Mouse (Mus musculus): ENCODE data around the gene Pacsin1. TPM values are rescaled to one million over a fixed set of nuclear protein-coding genes. Genes with fewer than 3 reads are reported as not detected.

The Pacsin1 gene
- polyA plus RNA-seq (2012; rRNA removed) (0.03 and 0.08 TPM in 2 replicates), polyA plus RNA-seq (2014; fragmentation: Nextera tagmentation; extraction: Ambion mirVana) (0.14 TPM in 1 of 2 replicates, not detected in the other)

- Histone ChIP-seq H3K9me3 (ENCODE audit: control insufficient read depth, low read length) (no peaks in the 10 kb centered on the region), H3K4me2 (ENCODE audit: low read depth) (peak within 1 kb of the TSS; percentile 46), H3K4me1 (replicated peaks; ENCODE audit: control insufficient read depth in 2 of 2, insufficient read depth in 2 of 2, low read length in 1 of 2) (peaks cover 0 to 6% of the 10 kb centered on the region in 2 experiments; a peak in 2 of 4 replicates), H3K9ac (replicated peaks) (no peak within 1 kb of the TSS), H3K36me3 (replicated peaks; ENCODE audit: control insufficient read depth, insufficient read depth, low read depth) (no peaks in the 10 kb centered on the region), H3K27ac (no peak within 1 kb of the TSS), H3K27me3 (ENCODE audit: control insufficient read depth, insufficient read depth, low read length) (peaks cover 34% of the 10 kb centered on the region), H3K4me3 (ENCODE audit: insufficient read depth in 1 of 2, low read depth in 2 of 2, low read length in 2 of 2) (peak within 1 kb of the TSS in 1 of 2 experiments; percentile 30; a peak in 2 of 4 replicates)
- no peak for DNase-seq (ENCODE audit: low read depth in 3 of 3, low spot score in 3 of 3)
- 3% methylated on average over 59 of the region's 65 CpGs for WGBS (ENCODE audit: insufficient replicate concordance)
- TF ChIP-seq CTCF (IDR thresholded peaks at IDR 0.05; ENCODE audit: low read depth): no peak
- no peak for TF ChIP-seq EP300 (IDR thresholded peaks at IDR 0.05; ENCODE audit: low read depth)
- no peak for ATAC-seq (ENCODE audit: insufficient read depth)
Observed at GRCm38 (mm10) chr17:27655089-27656010, at the start of gene Pacsin1. Pacsin1 (plus strand) TSS chr17:27655509.

GRCm38 (mm10) chr17:27609576-27609975, 45.7 kb upstream of the Pacsin1 start:
- ATAC-seq (ENCODE audit: insufficient read depth) (no peak), DNase-seq (ENCODE audit: low read depth in 3 of 3, low spot score in 3 of 3) (no peak)
- no peak overlapping the region for H3K4me3 ChIP-seq (ENCODE audit: insufficient read depth in 1 of 2, low read depth in 2 of 2, low read length in 2 of 2)
- H3K9me3 ChIP-seq (ENCODE audit: control insufficient read depth, low read length): no peaks in the 10 kb centered on the region
- 80% methylated on average over 7 of the region's 7 CpGs for WGBS (ENCODE audit: insufficient replicate concordance)
- no peaks in the 10 kb centered on the region for H3K36me3 ChIP-seq (replicated peaks; ENCODE audit: control insufficient read depth, insufficient read depth, low read depth)
- no peak overlapping the region for H3K9ac ChIP-seq (replicated peaks)
- TF ChIP-seq EP300 (IDR thresholded peaks at IDR 0.05; ENCODE audit: low read depth): no peak
- no peak for TF ChIP-seq CTCF (IDR thresholded peaks at IDR 0.05; ENCODE audit: low read depth)
- no peak overlapping the region for H3K27ac ChIP-seq
- H3K27me3 ChIP-seq (ENCODE audit: control insufficient read depth, insufficient read depth, low read length): no peaks in the 10 kb centered on the region
- no peak overlapping the region for H3K4me2 ChIP-seq (ENCODE audit: low read depth)
- peaks cover 12 to 25% of the 10 kb centered on the region in 2 experiments for H3K4me1 ChIP-seq (replicated peaks; ENCODE audit: control insufficient read depth in 2 of 2, insufficient read depth in 2 of 2, low read length in 1 of 2)

GRCm38 (mm10) chr17:27610679-27611518, 44.4 kb upstream of the Pacsin1 start:
- 35% methylated on average over 10 of the region's 10 CpGs for WGBS (ENCODE audit: insufficient replicate concordance)
- Histone ChIP-seq H3K4me3 (ENCODE audit: insufficient read depth in 1 of 2, low read depth in 2 of 2, low read length in 2 of 2) (no peak overlapping the region), H3K4me2 (ENCODE audit: low read depth) (no peak overlapping the region), H3K9ac (replicated peaks) (no peak overlapping the region), H3K27ac (no peak overlapping the region), H3K9me3 (ENCODE audit: control insufficient read depth, low read length) (no peaks in the 10 kb centered on the region), H3K4me1 (replicated peaks; ENCODE audit: control insufficient read depth in 2 of 2, insufficient read depth in 2 of 2, low read length in 1 of 2) (peaks cover 12 to 23% of the 10 kb centered on the region in 2 experiments), H3K36me3 (replicated peaks; ENCODE audit: control insufficient read depth, insufficient read depth, low read depth) (no peaks in the 10 kb centered on the region), H3K27me3 (ENCODE audit: control insufficient read depth, insufficient read depth, low read length) (no peaks in the 10 kb centered on the region)
- ATAC-seq (ENCODE audit: insufficient read depth): no peak
- no peak for TF ChIP-seq EP300 (IDR thresholded peaks at IDR 0.05; ENCODE audit: low read depth)
- TF ChIP-seq CTCF (IDR thresholded peaks at IDR 0.05; ENCODE audit: low read depth): no peak
- DNase-seq (ENCODE audit: low read depth in 3 of 3, low spot score in 3 of 3): no peak

DNA sequence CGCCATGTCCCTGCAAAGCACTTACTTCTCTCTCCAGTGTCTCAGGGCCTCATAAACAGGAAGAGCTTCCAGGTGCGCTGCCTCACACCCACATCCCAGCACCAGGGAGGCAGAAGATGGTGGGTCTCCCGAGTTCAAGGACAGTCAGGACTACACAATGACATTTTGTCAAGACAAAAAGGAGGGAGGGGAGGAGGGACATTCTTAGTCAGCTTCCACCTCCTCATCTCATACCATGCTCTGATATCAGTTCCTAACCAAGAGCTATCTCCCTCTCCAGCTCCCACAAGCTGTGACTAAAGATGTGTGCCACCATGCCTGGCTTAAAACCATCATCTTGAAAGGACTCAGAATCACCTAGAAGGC, 43.8 kb upstream of the Pacsin1 start:
- no peaks in the 10 kb centered on the region for H3K9me3 ChIP-seq (ENCODE audit: control insufficient read depth, low read length)
- no peak overlapping the region for H3K27ac ChIP-seq
- H3K9ac ChIP-seq (replicated peaks): no peak overlapping the region
- WGBS (ENCODE audit: insufficient replicate concordance): 40% methylated on average over 3 of the region's 3 CpGs
- H3K4me3 ChIP-seq (ENCODE audit: insufficient read depth in 1 of 2, low read depth in 2 of 2, low read length in 2 of 2): no peak overlapping the region
- TF ChIP-seq EP300 (IDR thresholded peaks at IDR 0.05; ENCODE audit: low read depth) (peak; percentile 15; the same call in 1 of the 2 replicates), CTCF (IDR thresholded peaks at IDR 0.05; ENCODE audit: low read depth) (no peak)
- peaks cover 12 to 21% of the 10 kb centered on the region in 2 experiments for H3K4me1 ChIP-seq (replicated peaks; ENCODE audit: control insufficient read depth in 2 of 2, insufficient read depth in 2 of 2, low read length in 1 of 2)
- no peaks in the 10 kb centered on the region for H3K36me3 ChIP-seq (replicated peaks; ENCODE audit: control insufficient read depth, insufficient read depth, low read depth)
- H3K27me3 ChIP-seq (ENCODE audit: control insufficient read depth, insufficient read depth, low read length): no peaks in the 10 kb centered on the region
- DNase-seq (ENCODE audit: low read depth in 3 of 3, low spot score in 3 of 3) (no peak), ATAC-seq (ENCODE audit: insufficient read depth) (peak; percentile 56; the same call in 1 of the 2 replicates)
- no peak overlapping the region for H3K4me2 ChIP-seq (ENCODE audit: low read depth)

All from liver, embryonic 14.5 days (tissue).